16 mouse cellular contexts compared by ENCODE assay signal in genomic region chr14:62379391-62379790, GRCm38 (mm10).
"Had no signal": no experiment of that assay in that cellular context is flagged by ENCODE, and none has a peak within 500 bp of the region (broad histone marks: within the 10 kb centered on the region; RNA-seq: fewer than 3 reads in every experiment).

No protein-coding gene starts in this region.

- H3K4me2 ChIP-seq: neural tube, embryonic 12.5 days; neural tube, embryonic 13.5 days; neural tube, embryonic 15.5 days; stomach, embryonic 15.5 days had no signal

- DNase-seq: retina, postnatal 1 day; right cerebral cortex, postnatal 14 days; right cerebral cortex, postnatal 25 days; right cerebral cortex, postnatal 4 days; spleen, adult 18-20 months; thymus, adult 18-20 months; thymus, adult 2 months; thymus, postnatal 14 days; thymus, postnatal 25 days; thymus, postnatal 36 days; thymus, postnatal 4 days had no signal

- H3K27ac ChIP-seq: neural tube, embryonic 12.5 days; neural tube, embryonic 13.5 days; neural tube, embryonic 15.5 days; stomach, embryonic 15.5 days; stomach, postnatal 0 days had no signal

- H3K27me3 ChIP-seq: neural tube, embryonic 12.5 days; neural tube, embryonic 13.5 days; neural tube, embryonic 15.5 days; stomach, embryonic 15.5 days had no signal

- H3K9me3 ChIP-seq: neural tube, embryonic 12.5 days; neural tube, embryonic 13.5 days; neural tube, embryonic 15.5 days; stomach, embryonic 15.5 days had no signal

- H3K36me3 ChIP-seq: neural tube, embryonic 15.5 days had no signal

- H3K9ac ChIP-seq: neural tube, embryonic 12.5 days; neural tube, embryonic 13.5 days; neural tube, embryonic 15.5 days; stomach, embryonic 15.5 days had no signal

- H3K4me3 ChIP-seq: neural tube, embryonic 12.5 days; neural tube, embryonic 13.5 days; neural tube, embryonic 15.5 days; stomach, embryonic 15.5 days had no signal

- H3K4me1 ChIP-seq: neural tube, embryonic 12.5 days had no signal
